Mouse (Mus musculus): Measurements from ENCODE around the gene Cxcl10. TPM values are rescaled to one million over a fixed set of nuclear protein-coding genes. Genes with fewer than 3 reads are reported as not detected.

The Cxcl10 gene
- polyA plus RNA-seq, 1 experiment from 2014 or later = 0.16 TPM

GRCm38 (mm10) chr5:92332359-92332840 lies 16.3 kb downstream of the Cxcl10 start:
- no peak overlapping the region for H3K4me3 ChIP-seq (ENCODE audit: low read depth, low read length)
- peak overlapping the region; percentile 17; the same call in 1 of the 2 replicates for H3K4me2 ChIP-seq (ENCODE audit: low read length)
- ATAC-seq = no peak
- H3K4me1 ChIP-seq (ENCODE audit: control insufficient read depth, insufficient read depth, low read length) = no peaks in the 10 kb centered on the region
- H3K9ac ChIP-seq (ENCODE audit: low read depth, low read length) = no peak overlapping the region
- no peaks in the 10 kb centered on the region for H3K9me3 ChIP-seq (replicated peaks; ENCODE audit: control insufficient read depth, low read length, poor library complexity, severe bottlenecking)
- no peaks in the 10 kb centered on the region for H3K27me3 ChIP-seq (ENCODE audit: control insufficient read depth, insufficient read depth, low read depth, low read length)
- 75% methylated on average over 9 of the region's 9 CpGs for WGBS
- no peaks in the 10 kb centered on the region for H3K36me3 ChIP-seq (ENCODE audit: control insufficient read depth, insufficient read depth, low read length)
- H3K27ac ChIP-seq (ENCODE audit: low read length) = no peak overlapping the region

- ATAC-seq = no peak
Observed at GRCm38 (mm10) chr5:92331635-92332338, 16.9 kb downstream of the Cxcl10 start, which contains the start of gene Art3. Gene Art3, plus strand, starts transcription at chr5:92331827.

GRCm38 (mm10) chr5:92331122-92331521 lies 17.6 kb downstream of the Cxcl10 start:
- Histone ChIP-seq H3K27me3 (ENCODE audit: control insufficient read depth, insufficient read depth, low read depth, low read length) (no peaks in the 10 kb centered on the region), H3K36me3 (ENCODE audit: control insufficient read depth, insufficient read depth, low read length) (no peaks in the 10 kb centered on the region), H3K27ac (ENCODE audit: low read length) (no peak overlapping the region), H3K9me3 (replicated peaks; ENCODE audit: control insufficient read depth, low read length, poor library complexity, severe bottlenecking) (no peaks in the 10 kb centered on the region), H3K4me1 (ENCODE audit: control insufficient read depth, insufficient read depth, low read length) (no peaks in the 10 kb centered on the region), H3K4me2 (ENCODE audit: low read length) (no peak overlapping the region), H3K4me3 (ENCODE audit: low read depth, low read length) (no peak overlapping the region), H3K9ac (ENCODE audit: low read depth, low read length) (no peak overlapping the region)
- 88% methylated on average over 12 of the region's 12 CpGs for WGBS
- ATAC-seq = no peak

More at GRCm38 (mm10) chr5:92331635-92332338, 16.9 kb downstream of the Cxcl10 start, which contains the start of gene Art3:
- H3K36me3 ChIP-seq (ENCODE audit: control insufficient read depth, insufficient read depth, low read length) = no peaks in the 10 kb centered on the region
- 94% methylated on average over 17 of the region's 17 CpGs for WGBS
- peak within 1 kb of the TSS; percentile 17; the same call in 1 of the 2 replicates for H3K4me2 ChIP-seq (ENCODE audit: low read length)
- no peak within 1 kb of the TSS for H3K9ac ChIP-seq (ENCODE audit: low read depth, low read length)
- H3K4me1 ChIP-seq (ENCODE audit: control insufficient read depth, insufficient read depth, low read length) = no peaks in the 10 kb centered on the region
- no peaks in the 10 kb centered on the region for H3K27me3 ChIP-seq (ENCODE audit: control insufficient read depth, insufficient read depth, low read depth, low read length)
- H3K27ac ChIP-seq (ENCODE audit: low read length) = no peak within 1 kb of the TSS
- no peak within 1 kb of the TSS for H3K4me3 ChIP-seq (ENCODE audit: low read depth, low read length)
- H3K9me3 ChIP-seq (replicated peaks; ENCODE audit: control insufficient read depth, low read length, poor library complexity, severe bottlenecking) = no peaks in the 10 kb centered on the region

GRCm38 (mm10) chr5:92327929-92328328 lies 20.8 kb downstream of the Cxcl10 start, which contains the start of gene Cxcl9:
Gene Cxcl9, minus strand, starts transcription at chr5:92328079.
- H3K9me3 ChIP-seq (replicated peaks; ENCODE audit: control insufficient read depth, low read length, poor library complexity, severe bottlenecking) = no peaks in the 10 kb centered on the region
- 91% methylated on average over 7 of the region's 7 CpGs for WGBS
- no peak within 1 kb of the TSS for H3K4me3 ChIP-seq (ENCODE audit: low read depth, low read length)
- no peak within 1 kb of the TSS for H3K27ac ChIP-seq (ENCODE audit: low read length)
- no peaks in the 10 kb centered on the region for H3K27me3 ChIP-seq (ENCODE audit: control insufficient read depth, insufficient read depth, low read depth, low read length)
- no peaks in the 10 kb centered on the region for H3K36me3 ChIP-seq (ENCODE audit: control insufficient read depth, insufficient read depth, low read length)
- no peaks in the 10 kb centered on the region for H3K4me1 ChIP-seq (ENCODE audit: control insufficient read depth, insufficient read depth, low read length)
- ATAC-seq = no peak
- H3K9ac ChIP-seq (ENCODE audit: low read depth, low read length) = no peak within 1 kb of the TSS
- no peak within 1 kb of the TSS for H3K4me2 ChIP-seq (ENCODE audit: low read length)

GRCm38 (mm10) chr5:92327367-92327766 lies 21.3 kb downstream of the Cxcl10 start:
- Histone ChIP-seq H3K4me2 (ENCODE audit: low read length) (no peak overlapping the region), H3K9me3 (replicated peaks; ENCODE audit: control insufficient read depth, low read length, poor library complexity, severe bottlenecking) (no peaks in the 10 kb centered on the region), H3K27ac (ENCODE audit: low read length) (no peak overlapping the region), H3K27me3 (ENCODE audit: control insufficient read depth, insufficient read depth, low read depth, low read length) (no peaks in the 10 kb centered on the region), H3K4me3 (ENCODE audit: low read depth, low read length) (no peak overlapping the region), H3K4me1 (ENCODE audit: control insufficient read depth, insufficient read depth, low read length) (no peaks in the 10 kb centered on the region), H3K36me3 (ENCODE audit: control insufficient read depth, insufficient read depth, low read length) (no peaks in the 10 kb centered on the region), H3K9ac (ENCODE audit: low read depth, low read length) (no peak overlapping the region)
- 83% methylated on average over 6 of the region's 6 CpGs for WGBS
- ATAC-seq = no peak

GRCm38 (mm10) chr5:92323264-92323663 lies 25.4 kb downstream of the Cxcl10 start:
- Histone ChIP-seq H3K4me2 (ENCODE audit: low read length) (no peak overlapping the region), H3K9ac (ENCODE audit: low read depth, low read length) (no peak overlapping the region), H3K9me3 (replicated peaks; ENCODE audit: control insufficient read depth, low read length, poor library complexity, severe bottlenecking) (no peaks in the 10 kb centered on the region), H3K4me1 (ENCODE audit: control insufficient read depth, insufficient read depth, low read length) (no peaks in the 10 kb centered on the region), H3K27me3 (ENCODE audit: control insufficient read depth, insufficient read depth, low read depth, low read length) (no peaks in the 10 kb centered on the region), H3K27ac (ENCODE audit: low read length) (no peak overlapping the region), H3K36me3 (ENCODE audit: control insufficient read depth, insufficient read depth, low read length) (no peaks in the 10 kb centered on the region), H3K4me3 (ENCODE audit: low read depth, low read length) (no peak overlapping the region)
- ATAC-seq = no peak
- WGBS = 90% methylated on average over 5 of the region's 5 CpGs

- Histone ChIP-seq H3K27ac (ENCODE audit: low read length) (no peak overlapping the region), H3K27me3 (ENCODE audit: control insufficient read depth, insufficient read depth, low read depth, low read length) (no peaks in the 10 kb centered on the region), H3K4me3 (ENCODE audit: low read depth, low read length) (no peak overlapping the region), H3K9me3 (replicated peaks; ENCODE audit: control insufficient read depth, low read length, poor library complexity, severe bottlenecking) (no peaks in the 10 kb centered on the region), H3K9ac (ENCODE audit: low read depth, low read length) (no peak overlapping the region), H3K4me1 (ENCODE audit: control insufficient read depth, insufficient read depth, low read length) (no peaks in the 10 kb centered on the region), H3K36me3 (ENCODE audit: control insufficient read depth, insufficient read depth, low read length) (no peaks in the 10 kb centered on the region), H3K4me2 (ENCODE audit: low read length) (no peak overlapping the region)
- WGBS = 91% methylated on average over 4 of the region's 4 CpGs
- ATAC-seq = no peak
Observed at GRCm38 (mm10) chr5:92322612-92323011, 26.1 kb downstream of the Cxcl10 start.

GRCm38 (mm10) chr5:92321631-92322400 lies 26.9 kb downstream of the Cxcl10 start:
- no peak overlapping the region for H3K9ac ChIP-seq (ENCODE audit: low read depth, low read length)
- ATAC-seq = no peak
- no peaks in the 10 kb centered on the region for H3K9me3 ChIP-seq (replicated peaks; ENCODE audit: control insufficient read depth, low read length, poor library complexity, severe bottlenecking)
- no peak overlapping the region for H3K4me2 ChIP-seq (ENCODE audit: low read length)
- H3K4me1 ChIP-seq (ENCODE audit: control insufficient read depth, insufficient read depth, low read length) = no peaks in the 10 kb centered on the region
- H3K27me3 ChIP-seq (ENCODE audit: control insufficient read depth, insufficient read depth, low read depth, low read length) = no peaks in the 10 kb centered on the region
- 77% methylated on average over 8 of the region's 8 CpGs for WGBS
- H3K4me3 ChIP-seq (ENCODE audit: low read depth, low read length) = no peak overlapping the region
- H3K27ac ChIP-seq (ENCODE audit: low read length) = no peak overlapping the region
- H3K36me3 ChIP-seq (ENCODE audit: control insufficient read depth, insufficient read depth, low read length) = no peaks in the 10 kb centered on the region

- H3K9ac ChIP-seq (ENCODE audit: low read depth, low read length) = no peak overlapping the region
- no peaks in the 10 kb centered on the region for H3K27me3 ChIP-seq (ENCODE audit: control insufficient read depth, insufficient read depth, low read depth, low read length)
- no peak for ATAC-seq
- no peak overlapping the region for H3K4me2 ChIP-seq (ENCODE audit: low read length)
- 93% methylated on average over 14 of the region's 14 CpGs for WGBS
- no peak overlapping the region for H3K27ac ChIP-seq (ENCODE audit: low read length)
- H3K36me3 ChIP-seq (ENCODE audit: control insufficient read depth, insufficient read depth, low read length) = no peaks in the 10 kb centered on the region
- no peaks in the 10 kb centered on the region for H3K9me3 ChIP-seq (replicated peaks; ENCODE audit: control insufficient read depth, low read length, poor library complexity, severe bottlenecking)
- H3K4me1 ChIP-seq (ENCODE audit: control insufficient read depth, insufficient read depth, low read length) = no peaks in the 10 kb centered on the region
- H3K4me3 ChIP-seq (ENCODE audit: low read depth, low read length) = no peak overlapping the region
Observed at GRCm38 (mm10) chr5:92318596-92318995, 30.1 kb downstream of the Cxcl10 start.

Data from midbrain, embryonic 16.5 days (tissue).